Mouse (Mus musculus) hindbrain, embryonic 15.5 days (tissue): ENCODE data around the gene Zar1. TPM values are rescaled to one million over a fixed set of nuclear protein-coding genes. Genes with fewer than 3 reads are reported as not detected.
"Not testable (repeated sequence)": the region's sequence is repeated elsewhere in the genome, so short reads cannot be mapped to it uniquely, and the experiment has no call there.

Source experiments
- ATAC-seq: fragments of 200-750 bp; cut with Nextera tagmentation; 2 replicates; pipeline ENCODE4 v1.8.0; 2017; ENCODE audit warnings: low read depth, moderate number of reproducible peaks, moderate TSS enrichment; ENCODE audit not compliant: low FRiP score
- H3K27ac ChIP-seq: fragments of 300-500 bp; sonication (generic); replicated peaks from 2 replicates; pipeline ENCODE4 v1.5.1; 2015; ENCODE audit warnings: mild to moderate bottlenecking, inconsistent platforms
- H3K27me3 ChIP-seq: fragments of 300-500 bp; sonication (generic); 2 replicates; pipeline ENCODE4 v1.6.1; 2015; ENCODE audit warnings: control low read depth, inconsistent platforms
- H3K36me3 ChIP-seq: fragments of 300-500 bp; sonication (generic); 2 replicates; pipeline ENCODE4 v1.6.1; 2015; ENCODE audit warnings: control low read depth, inconsistent platforms
- H3K4me1 ChIP-seq: fragments of 300-500 bp; sonication (generic); replicated peaks from 2 replicates; pipeline ENCODE4 v1.6.1; 2015; ENCODE audit warnings: control low read depth, inconsistent platforms
- H3K4me2 ChIP-seq: fragments of 300-500 bp; sonication (generic); 2 replicates; pipeline ENCODE4 v1.6.1; 2015; ENCODE audit warnings: moderate library complexity, mild to moderate bottlenecking, inconsistent platforms
- H3K4me3 ChIP-seq: fragments of 300-500 bp; sonication (generic); 2 replicates; pipeline ENCODE4 v1.5.1; 2015; ENCODE audit warnings: mild to moderate bottlenecking, inconsistent platforms
- H3K9ac ChIP-seq: fragments of 300-500 bp; sonication (generic); 2 replicates; pipeline ENCODE4 v1.6.1; 2015; ENCODE audit warnings: inconsistent platforms
- H3K9me3 ChIP-seq: fragments of 300-500 bp; sonication (generic); 2 replicates; pipeline ENCODE4 v1.6.1; 2016; ENCODE audit warnings: control low read depth, inconsistent platforms
- WGBS: fragments of 180-500 bp; shearing (Covaris S2); methylation state at CpG from one replicate; pipeline ENCODE4 v1.1.7; 2015; 5-methylcytosine and 5-hydroxymethylcytosine counted together
- polyA plus RNA-seq: library from polyadenylated mRNA; unstranded; fragments of >200 nt; fragmentation: Nextera tagmentation; extraction: Ambion mirVana; gene quantifications from 2 replicates; pipeline ENCODE4 v1.2.1, GENCODE M21; 2015

The Zar1 gene
- polyA plus RNA-seq, 1 experiment from 2014 or later: 5.0 TPM

GRCm38 (mm10) chr5:72563183-72563582, 17.9 kb downstream of the Zar1 start:
- H3K9me3 ChIP-seq, H3K9ac ChIP-seq, H3K36me3 ChIP-seq, H3K4me3 ChIP-seq, H3K27me3 ChIP-seq, H3K4me2 ChIP-seq, ATAC-seq, H3K4me1 ChIP-seq, H3K27ac ChIP-seq: not testable (repeated sequence)
- WGBS: 92% methylated on average over 2 of the region's 2 CpGs

- Histone ChIP-seq H3K27ac (no peak overlapping the region), H3K27me3 (no peaks in the 10 kb centered on the region), H3K4me2 (no peak overlapping the region), H3K4me3 (no peak overlapping the region), H3K9me3 (no peaks in the 10 kb centered on the region), H3K9ac (no peak overlapping the region), H3K4me1 (peaks cover 16% of the 10 kb centered on the region), H3K36me3 (no peaks in the 10 kb centered on the region)
- no peak for ATAC-seq
- 90% methylated on average over 3 of the region's 3 CpGs for WGBS
Measured at GRCm38 (mm10) chr5:72560976-72561628, 20.0 kb downstream of the Zar1 start.

- no peaks in the 10 kb centered on the region for H3K9me3 ChIP-seq
- peak within 1 kb of the TSS; percentile 95 for H3K9ac ChIP-seq
- H3K27me3 ChIP-seq: no peaks in the 10 kb centered on the region
- H3K4me1 ChIP-seq: peaks cover 16% of the 10 kb centered on the region
- H3K27ac ChIP-seq: peak within 1 kb of the TSS; percentile 81
- H3K36me3 ChIP-seq: 0 out of 2 replicates have a peak, but pooled peaks cover 5% of the 10 kb centered on the region
- peak within 1 kb of the TSS; percentile 95 for H3K4me3 ChIP-seq
- peak; percentile 97 for ATAC-seq
- WGBS: under 1% methylated on average over 42 of the region's 42 CpGs
- H3K4me2 ChIP-seq: peak within 1 kb of the TSS; percentile 92
Measured at GRCm38 (mm10) chr5:72559544-72560049, 21.5 kb downstream of the Zar1 start, which contains the start of gene Nfxl1. Nfxl1 (minus strand) TSS chr5:72559684.

GRCm38 (mm10) chr5:72558716-72559526, 22.1 kb downstream of the Zar1 start:
- H3K9ac ChIP-seq: peak overlapping the region; percentile 95
- peaks cover 16% of the 10 kb centered on the region for H3K4me1 ChIP-seq
- H3K4me3 ChIP-seq: peak overlapping the region; percentile 95
- H3K36me3 ChIP-seq: 0 out of 2 replicates have a peak, but pooled peaks cover 7% of the 10 kb centered on the region
- WGBS: under 1% methylated on average over 57 of the region's 57 CpGs
- H3K27me3 ChIP-seq: no peaks in the 10 kb centered on the region
- ATAC-seq: peak; percentile 84
- peak overlapping the region; percentile 92 for H3K4me2 ChIP-seq
- no peaks in the 10 kb centered on the region for H3K9me3 ChIP-seq
- peak overlapping the region; percentile 81 for H3K27ac ChIP-seq

- Histone ChIP-seq H3K9ac (no peak overlapping the region), H3K4me3 (no peak overlapping the region), H3K9me3 (no peaks in the 10 kb centered on the region), H3K27ac (no peak overlapping the region), H3K27me3 (no peaks in the 10 kb centered on the region), H3K4me2 (no peak overlapping the region), H3K36me3 (peaks cover 13% of the 10 kb centered on the region; the same call in 1 of the 2 replicates), H3K4me1 (peaks cover 16% of the 10 kb centered on the region)
- no peak for ATAC-seq
- 78% methylated on average over 3 of the region's 3 CpGs for WGBS
Measured at GRCm38 (mm10) chr5:72556245-72556644, 24.8 kb downstream of the Zar1 start.

- H3K36me3 ChIP-seq: peaks cover 13% of the 10 kb centered on the region; the same call in 1 of the 2 replicates
- H3K4me2 ChIP-seq: no peak overlapping the region
- H3K9me3 ChIP-seq: no peaks in the 10 kb centered on the region
- H3K4me1 ChIP-seq: no peaks in the 10 kb centered on the region
- no peaks in the 10 kb centered on the region for H3K27me3 ChIP-seq
- 93% methylated on average over 3 of the region's 3 CpGs for WGBS
- H3K4me3 ChIP-seq: no peak overlapping the region
- ATAC-seq: no peak
- H3K27ac ChIP-seq: no peak overlapping the region
- H3K9ac ChIP-seq: no peak overlapping the region
Measured at GRCm38 (mm10) chr5:72551209-72551608, 29.8 kb downstream of the Zar1 start.

- Histone ChIP-seq H3K4me2 (no peak overlapping the region), H3K9me3 (no peaks in the 10 kb centered on the region), H3K27ac (no peak overlapping the region), H3K4me3 (no peak overlapping the region), H3K9ac (no peak overlapping the region), H3K27me3 (no peaks in the 10 kb centered on the region), H3K4me1 (no peaks in the 10 kb centered on the region), H3K36me3 (peaks cover 27% of the 10 kb centered on the region)
- no peak for ATAC-seq
- 93% methylated on average over 3 of the region's 3 CpGs for WGBS
Measured at GRCm38 (mm10) chr5:72528896-72529295, 52.2 kb downstream of the Zar1 start.

Other genes with a start within 250 kb of the Zar1 start
- gene Corin, start 76.8 kb downstream of the Zar1 start, polyA plus RNA-seq: 2.2 and 2.7 TPM in 2 replicates
- gene Nfxl1, start 21.6 kb downstream of the Zar1 start, polyA plus RNA-seq: 12.0 and 13.6 TPM in 2 replicates
- gene Gm5868, start 6.3 kb upstream of the Zar1 start, polyA plus RNA-seq: 7.5 and 8.1 TPM in 2 replicates
- not detected in 2 replicates for gene Cnga1, start 63.0 kb upstream of the Zar1 start, polyA plus RNA-seq
- 0.83 and 1.3 TPM in 2 replicates for gene Nipal1, start 66.5 kb upstream of the Zar1 start, polyA plus RNA-seq
- 0.16 and 0.17 TPM in 2 replicates for gene Txk, start 171.5 kb upstream of the Zar1 start, polyA plus RNA-seq